Mouse (Mus musculus): ENCODE measurements around the gene Ttc9. TPM values are rescaled to one million over a fixed set of nuclear protein-coding genes. Genes with fewer than 3 reads are reported as not detected.

Ttc9 gene
- polyA plus RNA-seq, 1 experiment from 2014 or later = 7.1 TPM

DNA sequence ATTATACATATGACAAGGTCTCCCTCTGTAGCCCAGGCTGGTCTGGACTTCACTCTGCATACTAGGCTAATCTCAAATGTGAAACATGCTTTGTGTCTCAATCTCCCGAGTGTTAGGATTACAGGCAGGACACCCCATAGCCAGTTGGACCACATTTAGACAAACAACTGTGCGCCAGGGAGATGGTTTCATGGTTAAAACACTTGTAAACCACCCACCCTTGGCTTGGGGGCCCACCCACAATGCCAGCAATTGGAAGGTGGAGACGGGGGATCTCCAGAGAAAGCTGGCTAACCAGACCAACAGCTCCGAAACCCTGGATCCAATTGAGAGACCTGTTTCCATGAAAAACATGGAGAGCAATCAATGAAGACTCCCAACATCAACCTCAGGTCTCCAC lies 3.0 kb upstream of the Ttc9 start:
- no peak overlapping the region for H3K9ac ChIP-seq
- no peak overlapping the region for H3K4me2 ChIP-seq
- ATAC-seq = no peak
- no peak overlapping the region for H3K4me3 ChIP-seq
- 0 out of 2 replicates have a peak, but pooled peaks cover 2% of the 10 kb centered on the region for H3K27me3 ChIP-seq
- peaks cover 16% of the 10 kb centered on the region for H3K4me1 ChIP-seq
- no peak overlapping the region for H3K27ac ChIP-seq
- H3K9me3 ChIP-seq (replicated peaks) = no peaks in the 10 kb centered on the region
- H3K36me3 ChIP-seq (ENCODE audit: poor library complexity, severe bottlenecking) = no peaks in the 10 kb centered on the region
- 88% methylated on average over 4 of the region's 4 CpGs for WGBS

DNA sequence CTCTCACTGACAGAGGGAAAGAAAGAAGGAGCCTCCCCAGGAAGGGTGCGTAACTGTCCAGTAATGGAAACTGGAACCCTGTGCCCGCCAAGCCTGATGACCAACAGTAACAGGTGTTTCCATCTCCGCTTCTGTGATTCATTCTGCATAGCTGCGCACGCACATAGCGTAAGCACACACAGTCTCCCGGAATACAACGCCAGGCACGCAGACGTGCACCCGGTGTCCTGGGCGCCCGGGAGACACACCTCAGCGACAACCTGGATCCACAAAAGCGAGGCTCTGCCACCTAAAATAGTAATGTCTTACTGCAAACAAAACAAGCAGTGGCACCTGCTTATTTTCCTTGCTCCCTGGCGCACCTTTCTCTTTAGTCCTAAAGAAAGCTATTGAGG lies 532 bp upstream of the Ttc9 start:
- H3K36me3 ChIP-seq (ENCODE audit: poor library complexity, severe bottlenecking) = no peaks in the 10 kb centered on the region
- ATAC-seq = peak; percentile 71

DNA sequence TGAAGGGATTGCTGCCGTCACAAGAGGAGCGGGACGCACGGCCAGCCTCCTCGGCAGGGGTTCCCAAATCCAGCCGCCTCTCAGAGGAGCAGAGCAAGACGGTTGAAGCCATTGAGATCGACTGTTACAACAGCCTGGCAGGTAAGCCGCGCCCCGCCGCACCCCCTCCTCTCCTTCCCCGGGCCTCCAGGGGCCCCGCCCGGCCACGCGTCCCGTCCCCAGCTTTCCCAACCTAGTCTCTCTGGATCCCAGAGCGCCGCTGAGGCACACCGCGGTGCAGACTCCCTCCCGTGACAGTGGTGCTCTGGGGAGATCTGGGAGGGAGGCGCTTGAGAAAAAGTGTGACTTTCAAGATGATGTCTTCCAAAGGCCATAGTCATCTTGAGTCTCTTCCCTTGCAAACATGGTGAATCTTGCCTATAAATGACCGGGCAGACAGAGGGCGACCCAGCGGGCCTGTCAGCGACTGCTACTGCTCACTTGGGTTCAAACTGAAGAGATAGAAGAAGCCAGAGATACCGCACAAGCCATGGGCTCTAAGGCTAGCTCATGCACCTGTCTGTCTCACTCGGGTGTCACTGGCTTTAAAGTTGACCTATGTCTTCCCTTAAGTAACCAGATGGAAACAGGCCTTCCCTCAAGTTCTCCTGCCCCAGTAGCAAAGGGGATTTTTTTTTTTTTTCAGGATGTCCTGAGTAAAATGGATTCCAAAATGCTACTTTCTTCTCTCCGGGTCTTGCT lies 782 bp downstream of the Ttc9 start:
- Histone ChIP-seq H3K9me3 (replicated peaks) (no peaks in the 10 kb centered on the region), H3K4me1 (peaks cover 22% of the 10 kb centered on the region), H3K9ac (peak overlapping the region; percentile 92), H3K4me3 (peak overlapping the region; percentile 71), H3K4me2 (peak overlapping the region; percentile 71), H3K27me3 (0 out of 2 replicates have a peak, but pooled peaks cover 2% of the 10 kb centered on the region), H3K27ac (peak overlapping the region; percentile 86), H3K36me3 (ENCODE audit: poor library complexity, severe bottlenecking) (no peaks in the 10 kb centered on the region)
- WGBS = 2% methylated on average over 31 of the region's 31 CpGs
- ATAC-seq = peak; percentile 52

More for the DNA sequence above, 532 bp upstream of the Ttc9 start:
- 1% methylated on average over 16 of the region's 16 CpGs for WGBS
- peak overlapping the region; percentile 71 for H3K4me2 ChIP-seq
- H3K9me3 ChIP-seq (replicated peaks) = no peaks in the 10 kb centered on the region
- H3K4me1 ChIP-seq = peaks cover 22% of the 10 kb centered on the region
- H3K9ac ChIP-seq = peak overlapping the region; percentile 92
- H3K27me3 ChIP-seq = 0 out of 2 replicates have a peak, but pooled peaks cover 2% of the 10 kb centered on the region
- peak overlapping the region; percentile 86 for H3K27ac ChIP-seq
- peak overlapping the region; percentile 71 for H3K4me3 ChIP-seq

DNA sequence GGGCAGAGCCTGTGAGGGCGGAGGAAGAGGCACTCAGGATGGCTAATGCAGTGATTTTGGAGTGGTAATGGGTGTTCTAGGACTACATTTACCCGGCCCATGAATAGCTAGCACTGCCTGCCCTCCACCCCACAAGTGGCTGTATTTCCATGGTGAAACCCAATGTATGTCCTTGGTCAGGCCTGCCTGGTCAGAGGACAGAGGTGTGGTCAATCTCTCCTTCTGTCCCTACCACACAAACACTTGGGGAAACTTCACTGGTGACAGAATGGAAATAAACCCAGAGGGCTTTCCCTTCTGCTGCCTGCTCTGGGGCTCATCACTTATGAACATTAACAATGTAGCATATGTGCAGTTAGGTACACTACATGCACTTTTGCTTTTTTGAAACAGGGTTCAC lies 2.2 kb downstream of the Ttc9 start:
- ATAC-seq = no peak
- 83% methylated on average over 2 of the region's 2 CpGs for WGBS

DNA sequence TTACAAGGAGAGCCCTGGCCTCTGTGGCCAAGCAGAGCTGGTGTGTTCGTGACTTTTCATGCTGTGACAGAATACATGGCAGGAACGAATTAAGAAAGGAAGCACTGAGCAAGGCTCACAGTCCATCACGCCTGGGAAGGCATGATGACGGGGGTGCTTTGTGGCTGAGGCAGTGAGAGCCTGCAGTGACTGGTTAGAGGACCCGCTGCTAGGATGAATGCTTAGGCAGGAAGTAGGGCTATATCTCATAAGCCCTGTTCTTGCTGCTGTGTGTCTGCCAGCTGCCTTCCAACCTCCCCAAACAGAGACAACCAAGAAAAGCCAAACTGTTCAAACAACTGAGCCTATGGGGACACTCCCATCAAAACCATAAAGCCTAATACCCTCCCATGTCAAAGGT lies 9.6 kb downstream of the Ttc9 start:
- no peaks in the 10 kb centered on the region for H3K9me3 ChIP-seq (replicated peaks)
- no peak overlapping the region for H3K4me3 ChIP-seq
- H3K9ac ChIP-seq = no peak overlapping the region
- H3K4me1 ChIP-seq = peaks cover 27% of the 10 kb centered on the region
- no peaks in the 10 kb centered on the region for H3K27me3 ChIP-seq
- H3K27ac ChIP-seq = no peak overlapping the region
- ATAC-seq = no peak
- WGBS = 56% methylated on average over 5 of the region's 5 CpGs
- no peak overlapping the region for H3K4me2 ChIP-seq
- H3K36me3 ChIP-seq (ENCODE audit: poor library complexity, severe bottlenecking) = peaks cover 6% of the 10 kb centered on the region

More for the DNA sequence above, 2.2 kb downstream of the Ttc9 start:
- 0 out of 2 replicates have a peak, but pooled peaks cover 2% of the 10 kb centered on the region for H3K27me3 ChIP-seq
- no peaks in the 10 kb centered on the region for H3K36me3 ChIP-seq (ENCODE audit: poor library complexity, severe bottlenecking)
- H3K4me1 ChIP-seq = peaks cover 22% of the 10 kb centered on the region
- no peaks in the 10 kb centered on the region for H3K9me3 ChIP-seq (replicated peaks)
- H3K9ac ChIP-seq = no peak overlapping the region
- peak overlapping the region; percentile 71; the same call in 1 of the 2 replicates for H3K4me3 ChIP-seq
- peak overlapping the region; percentile 71 for H3K4me2 ChIP-seq
- no peak overlapping the region for H3K27ac ChIP-seq

DNA sequence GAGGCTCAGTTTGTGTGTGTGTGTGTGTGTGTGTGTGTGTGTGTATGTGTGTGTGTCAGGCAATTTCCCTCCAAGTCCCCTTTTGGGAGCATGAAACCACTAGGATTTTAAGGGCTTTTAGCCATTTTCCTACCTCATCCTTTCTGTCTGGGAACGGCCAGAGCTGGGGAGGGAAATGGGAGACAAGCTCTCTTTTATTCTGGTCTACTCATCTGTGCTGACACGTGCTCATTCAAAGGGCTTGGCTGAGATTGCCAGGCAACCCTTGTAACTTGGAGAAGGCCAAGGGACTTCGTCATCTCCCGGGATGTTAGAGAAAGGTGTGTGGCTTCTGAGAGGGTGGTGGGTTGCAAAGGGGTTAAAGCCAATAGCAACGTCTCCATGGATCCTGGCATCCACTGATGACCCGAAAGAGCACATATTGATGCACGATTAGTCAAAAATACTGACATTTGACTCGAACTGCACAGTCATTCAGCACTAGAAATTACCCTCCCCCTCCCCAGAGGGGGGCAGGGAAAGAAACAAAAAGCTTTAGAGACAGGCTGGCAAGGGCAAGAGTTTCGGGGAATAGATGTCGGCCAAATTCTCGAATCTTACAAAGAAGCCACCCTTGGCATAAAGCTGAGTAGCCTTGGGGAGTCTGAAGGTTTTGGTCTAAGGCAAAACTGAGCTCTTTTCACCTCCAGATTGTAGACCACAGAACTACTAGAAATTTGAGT lies 11.5 kb downstream of the Ttc9 start:
- peak; percentile 82 for ATAC-seq
- H3K4me2 ChIP-seq = peak overlapping the region; percentile 29
- no peak overlapping the region for H3K4me3 ChIP-seq
- H3K27ac ChIP-seq = peak overlapping the region; percentile 32; the same call in 1 of the 2 replicates
- H3K9ac ChIP-seq = no peak overlapping the region
- H3K36me3 ChIP-seq (ENCODE audit: poor library complexity, severe bottlenecking) = peaks cover 6% of the 10 kb centered on the region
- WGBS = 13% methylated on average over 11 of the region's 11 CpGs
- H3K4me1 ChIP-seq = peaks cover 27% of the 10 kb centered on the region
- no peaks in the 10 kb centered on the region for H3K9me3 ChIP-seq (replicated peaks)
- H3K27me3 ChIP-seq = no peaks in the 10 kb centered on the region

DNA sequence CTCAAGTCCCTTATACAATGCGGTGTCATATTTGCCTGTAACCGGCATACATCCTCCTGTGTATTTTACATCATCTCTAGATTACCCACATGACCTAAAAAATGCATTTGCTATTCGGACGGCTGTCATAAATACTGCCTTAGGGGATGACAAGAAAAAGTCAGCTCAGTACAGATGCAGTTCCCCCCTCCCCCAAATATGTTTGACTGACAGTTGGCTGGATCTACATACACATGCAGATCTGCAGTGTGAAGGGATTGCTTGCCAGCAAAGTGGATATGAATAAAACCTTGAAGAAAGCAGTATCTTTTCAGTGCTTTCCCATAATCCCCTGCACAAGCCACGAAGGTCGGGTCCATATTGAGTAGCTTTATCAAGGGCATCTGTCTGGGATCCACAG lies 15.8 kb downstream of the Ttc9 start:
- Histone ChIP-seq H3K4me1 (peaks cover 16% of the 10 kb centered on the region), H3K9me3 (replicated peaks) (0 out of 2 replicates have a peak, but pooled peaks cover 3% of the 10 kb centered on the region), H3K27ac (no peak overlapping the region; the same call in 1 of the 2 replicates), H3K4me2 (no peak overlapping the region), H3K27me3 (no peaks in the 10 kb centered on the region), H3K36me3 (ENCODE audit: poor library complexity, severe bottlenecking) (peaks cover 7% of the 10 kb centered on the region; the same call in 1 of the 2 replicates), H3K9ac (no peak overlapping the region), H3K4me3 (no peak overlapping the region)
- peak; percentile 27; the same call in 1 of the 2 replicates for ATAC-seq
- WGBS = 86% methylated on average over 6 of the region's 6 CpGs

DNA sequence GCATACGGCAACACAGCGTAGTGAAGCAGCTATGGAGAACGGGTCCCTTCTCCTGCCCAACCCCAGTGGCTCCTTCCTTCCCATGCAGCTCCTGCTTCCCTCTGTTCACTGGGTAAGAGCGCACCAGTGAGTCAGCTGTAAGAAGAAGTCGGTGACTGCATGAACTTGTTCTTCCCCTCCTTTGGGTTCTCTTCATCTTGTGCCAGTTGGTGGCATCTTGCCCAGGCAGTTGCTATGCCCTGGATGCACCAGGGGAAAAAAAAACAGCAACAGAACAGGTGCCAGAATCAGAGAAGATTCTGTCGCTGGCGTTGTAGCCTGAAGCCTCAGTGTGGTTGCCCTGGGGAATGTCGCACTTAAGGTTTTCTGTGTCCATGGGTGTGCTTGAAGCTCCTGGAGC lies 22.3 kb downstream of the Ttc9 start:
- H3K27ac ChIP-seq = no peak overlapping the region
- no peak overlapping the region for H3K4me2 ChIP-seq
- H3K9ac ChIP-seq = no peak overlapping the region
- H3K4me3 ChIP-seq = no peak overlapping the region
- H3K4me1 ChIP-seq = no peaks in the 10 kb centered on the region
- no peak for ATAC-seq
- H3K36me3 ChIP-seq (ENCODE audit: poor library complexity, severe bottlenecking) = peaks cover 7% of the 10 kb centered on the region; the same call in 1 of the 2 replicates
- 91% methylated on average over 8 of the region's 8 CpGs for WGBS
- 0 out of 2 replicates have a peak, but pooled peaks cover 3% of the 10 kb centered on the region for H3K9me3 ChIP-seq (replicated peaks)
- no peaks in the 10 kb centered on the region for H3K27me3 ChIP-seq

DNA sequence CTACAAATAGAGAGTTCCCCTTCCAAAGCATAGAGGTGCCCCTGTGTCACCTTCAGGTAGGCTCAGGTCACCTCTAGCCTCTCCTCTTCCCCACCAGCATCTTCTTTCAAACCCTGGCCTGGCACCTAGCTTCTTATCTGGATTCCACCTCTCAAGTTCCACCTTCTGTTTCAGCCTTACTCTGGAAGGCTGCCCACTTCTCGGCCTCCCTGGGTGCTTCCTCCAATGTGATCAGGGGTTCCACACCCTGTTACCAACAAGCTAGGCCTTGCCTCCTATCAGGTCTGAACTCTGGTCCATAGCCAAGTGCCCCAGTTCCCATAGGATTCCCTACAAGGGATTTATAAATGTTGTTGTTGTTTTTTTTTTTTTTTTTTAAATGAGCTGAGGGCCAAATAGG lies 26.3 kb downstream of the Ttc9 start:
- Histone ChIP-seq H3K9me3 (replicated peaks) (no peaks in the 10 kb centered on the region), H3K4me1 (no peaks in the 10 kb centered on the region), H3K27ac (no peak overlapping the region), H3K27me3 (no peaks in the 10 kb centered on the region), H3K36me3 (ENCODE audit: poor library complexity, severe bottlenecking) (peaks cover 16% of the 10 kb centered on the region), H3K4me3 (no peak overlapping the region), H3K4me2 (no peak overlapping the region), H3K9ac (no peak overlapping the region)
- no peak for ATAC-seq
- whole genome bisulfite sequencing = 91% methylated on average over 1 of the region's 1 CpGs

DNA sequence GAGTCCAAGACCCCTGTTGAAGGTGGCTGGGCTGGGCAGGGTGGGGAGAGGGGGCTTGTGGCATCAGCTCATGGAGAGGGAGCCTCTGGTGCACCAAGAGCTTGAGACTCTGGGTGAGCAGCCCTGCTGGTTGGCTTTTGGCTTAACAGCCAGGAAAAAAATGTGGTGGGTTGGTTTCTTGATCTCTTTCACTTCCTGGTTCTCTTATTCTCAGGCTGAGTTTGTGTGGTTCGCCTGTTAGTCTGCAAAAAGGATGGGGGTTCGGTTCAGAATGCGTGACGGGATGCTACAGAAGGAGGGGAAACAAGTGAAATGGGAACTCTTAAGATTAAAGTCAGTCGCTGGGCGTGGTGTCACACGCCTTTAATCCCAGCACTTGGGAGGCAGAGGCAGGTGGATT lies 27.0 kb downstream of the Ttc9 start:
- Histone ChIP-seq H3K4me2 (no peak overlapping the region), H3K4me3 (no peak overlapping the region), H3K4me1 (no peaks in the 10 kb centered on the region), H3K36me3 (ENCODE audit: poor library complexity, severe bottlenecking) (peaks cover 24% of the 10 kb centered on the region), H3K9ac (no peak overlapping the region), H3K9me3 (replicated peaks) (no peaks in the 10 kb centered on the region), H3K27ac (no peak overlapping the region), H3K27me3 (no peaks in the 10 kb centered on the region)
- 97% methylated on average over 7 of the region's 7 CpGs for WGBS
- ATAC-seq = no peak

DNA sequence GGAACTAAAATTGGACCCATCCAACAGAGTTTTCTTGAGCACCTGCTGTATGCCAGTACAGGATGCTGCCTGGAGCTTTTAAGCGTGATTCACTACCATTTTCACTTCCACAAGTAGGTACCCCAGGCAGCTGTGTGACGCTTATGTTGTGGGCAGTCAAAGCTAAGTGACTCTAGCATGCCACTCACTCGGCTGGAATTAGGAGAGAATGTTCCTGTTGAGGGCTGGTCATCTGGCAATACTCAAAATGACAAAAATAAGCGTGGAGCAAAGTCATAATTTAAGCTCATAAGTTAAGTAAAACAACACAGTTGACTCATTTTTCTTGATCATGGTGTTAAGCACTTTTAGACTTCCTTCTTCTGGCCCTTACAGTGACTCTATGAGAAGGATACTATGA lies 31.0 kb downstream of the Ttc9 start:
- Histone ChIP-seq H3K27me3 (no peaks in the 10 kb centered on the region), H3K9me3 (replicated peaks) (no peaks in the 10 kb centered on the region), H3K4me2 (no peak overlapping the region), H3K36me3 (ENCODE audit: poor library complexity, severe bottlenecking) (peaks cover 54% of the 10 kb centered on the region), H3K9ac (no peak overlapping the region), H3K27ac (no peak overlapping the region), H3K4me3 (no peak overlapping the region), H3K4me1 (no peaks in the 10 kb centered on the region)
- 93% methylated on average over 4 of the region's 4 CpGs for WGBS
- no peak for ATAC-seq

DNA sequence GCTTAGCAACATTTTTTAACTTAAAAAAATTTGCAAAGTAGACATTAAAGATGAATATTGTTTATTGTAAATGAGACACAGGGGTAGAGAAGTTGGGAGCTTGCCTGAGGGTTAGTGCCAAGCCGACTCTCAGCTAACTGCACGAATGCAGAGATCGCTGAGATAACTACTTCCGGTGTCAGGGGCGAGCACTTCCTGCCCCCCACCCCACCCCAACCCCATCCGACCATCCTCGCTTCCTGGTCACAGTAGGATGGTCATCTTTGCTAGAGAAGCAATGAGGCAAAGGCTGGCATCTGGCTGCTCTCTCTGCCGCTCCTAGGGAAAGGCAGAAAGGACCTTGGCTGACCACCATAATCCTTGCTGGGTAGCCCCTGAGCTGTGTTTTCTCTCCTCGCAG lies 32.1 kb downstream of the Ttc9 start:
- H3K9ac ChIP-seq = no peak overlapping the region
- H3K36me3 ChIP-seq (ENCODE audit: poor library complexity, severe bottlenecking) = peaks cover 59% of the 10 kb centered on the region
- ATAC-seq = no peak
- no peaks in the 10 kb centered on the region for H3K9me3 ChIP-seq (replicated peaks)
- no peak overlapping the region for H3K4me2 ChIP-seq
- H3K27ac ChIP-seq = no peak overlapping the region
- no peak overlapping the region for H3K4me3 ChIP-seq
- WGBS = 93% methylated on average over 9 of the region's 9 CpGs
- no peaks in the 10 kb centered on the region for H3K4me1 ChIP-seq
- H3K27me3 ChIP-seq = no peaks in the 10 kb centered on the region
